Mouse (Mus musculus): ENCODE measurements around the gene Rarres1.

DNA sequence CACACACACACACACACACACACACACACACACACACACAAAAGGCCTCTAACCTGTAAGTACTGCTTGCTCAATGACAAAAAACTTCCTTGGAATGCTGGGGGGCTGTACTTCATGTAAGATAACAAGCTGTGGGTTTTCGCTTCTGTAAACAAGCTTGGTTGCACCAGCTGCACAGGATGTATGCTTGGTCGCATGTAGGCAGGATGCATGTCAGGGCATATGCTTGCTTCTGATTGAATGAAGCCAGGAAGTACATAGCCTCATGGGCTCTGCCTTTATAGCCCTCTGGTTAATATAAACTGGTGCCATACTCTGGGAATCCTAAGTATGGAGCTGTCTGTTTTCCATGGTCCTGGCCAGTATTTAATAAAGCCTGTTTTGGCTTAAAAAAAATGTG is 17.3 kb downstream of the Rarres1 start:
- TF ChIP-seq MAFK (IDR thresholded peaks at IDR 0.05; ENCODE audit: insufficient read depth, low read depth, low read length), result no peak
- no peak for TF ChIP-seq ZNF384 (IDR thresholded peaks at IDR 0.05; ENCODE audit: low read depth, low read length)
- TF ChIP-seq HCFC1 (IDR thresholded peaks at IDR 0.05; ENCODE audit: borderline replicate concordance, insufficient read depth, low read length), result no peak
- TF ChIP-seq CHD2 (IDR thresholded peaks at IDR 0.05; ENCODE audit: low read depth, low read length), result no peak
- no peak for TF ChIP-seq ZC3H11A (IDR thresholded peaks at IDR 0.05; ENCODE audit: borderline replicate concordance, low read depth, low read length)
